Mouse (Mus musculus) lung, embryonic 15.5 days (tissue): ENCODE results near the gene Mapkap1. TPM values are rescaled to one million over a fixed set of nuclear protein-coding genes. Genes with fewer than 3 reads are reported as not detected.

Experiments
- ATAC-seq: fragments of 200-750 bp; cut with Nextera tagmentation; 2 replicates; pipeline ENCODE4 v1.8.0; 2017; ENCODE audit warnings: moderate number of reproducible peaks, borderline replicate concordance; ENCODE audit not compliant: low FRiP score, low TSS enrichment; ENCODE audit errors: extremely low read depth
- H3K27ac ChIP-seq: fragments of 300-500 bp; sonication (generic); 2 replicates; pipeline ENCODE4 v1.5.1; 2015; ENCODE audit warnings: moderate library complexity, mild to moderate bottlenecking, inconsistent platforms
- H3K27me3 ChIP-seq: fragments of 300-500 bp; sonication (generic); 2 replicates; pipeline ENCODE4 v1.6.1; 2015; ENCODE audit warnings: inconsistent platforms
- H3K36me3 ChIP-seq: fragments of 300-500 bp; sonication (generic); 2 replicates; pipeline ENCODE4 v1.6.1; 2015; ENCODE audit warnings: inconsistent platforms
- H3K4me1 ChIP-seq: fragments of 300-500 bp; sonication (generic); 2 replicates; pipeline ENCODE4 v1.6.1; 2015; ENCODE audit warnings: inconsistent platforms
- H3K4me2 ChIP-seq: fragments of 300-500 bp; sonication (generic); 2 replicates; pipeline ENCODE4 v1.6.1; 2015; ENCODE audit warnings: inconsistent platforms, mild to moderate bottlenecking, moderate library complexity
- H3K4me3 ChIP-seq: fragments of 300-500 bp; sonication (generic); 2 replicates; pipeline ENCODE4 v1.5.1; 2015; ENCODE audit warnings: mild to moderate bottlenecking, inconsistent platforms
- H3K9ac ChIP-seq: fragments of 300-500 bp; sonication (generic); 2 replicates; pipeline ENCODE4 v1.6.1; 2015; ENCODE audit warnings: inconsistent platforms
- H3K9me3 ChIP-seq: fragments of 300-500 bp; sonication (generic); 2 replicates; pipeline ENCODE4 v1.6.1; 2016; ENCODE audit warnings: inconsistent platforms
- WGBS: fragments of 180-500 bp; shearing (Covaris S2); methylation state at CpG from one replicate; pipeline ENCODE4 v1.1.7; 2015; 5-methylcytosine and 5-hydroxymethylcytosine counted together
- polyA plus RNA-seq: library from polyadenylated mRNA; unstranded; fragments of >200 nt; fragmentation: Nextera tagmentation; extraction: Ambion mirVana; gene quantifications from 2 replicates; pipeline ENCODE4 v1.2.1, GENCODE M21; 2015

Gene Mapkap1
- polyA plus RNA-seq, 1 experiment from 2014 or later: 97.3 TPM

- 60% methylated on average over 5 of the region's 5 CpGs for WGBS
- no peak overlapping the region for H3K4me3 ChIP-seq
- peaks cover 5% of the 10 kb centered on the region; the same call in 1 of the 2 replicates for H3K4me1 ChIP-seq
- no peaks in the 10 kb centered on the region for H3K27me3 ChIP-seq
- H3K9me3 ChIP-seq: no peaks in the 10 kb centered on the region
- no peaks in the 10 kb centered on the region for H3K36me3 ChIP-seq
- H3K9ac ChIP-seq: no peak overlapping the region
- no peak for ATAC-seq
- no peak overlapping the region for H3K4me2 ChIP-seq
- H3K27ac ChIP-seq: no peak overlapping the region
These were observed 108.7 kb downstream of the Mapkap1 start for GRCm38 (mm10) chr2:34515263-34515662.

GRCm38 (mm10) chr2:34518083-34518482 lies 111.5 kb downstream of the Mapkap1 start:
- Histone ChIP-seq H3K36me3 (0 out of 2 replicates have a peak, but pooled peaks cover 5% of the 10 kb centered on the region), H3K4me2 (no peak overlapping the region), H3K27ac (no peak overlapping the region), H3K4me1 (peaks cover 5% of the 10 kb centered on the region; the same call in 1 of the 2 replicates), H3K27me3 (no peaks in the 10 kb centered on the region), H3K9me3 (no peaks in the 10 kb centered on the region), H3K4me3 (no peak overlapping the region), H3K9ac (no peak overlapping the region)
- WGBS: 48% methylated on average over 2 of the region's 2 CpGs
- no peak for ATAC-seq

- no peaks in the 10 kb centered on the region for H3K9me3 ChIP-seq
These were observed 112.0 kb downstream of the Mapkap1 start for GRCm38 (mm10) chr2:34518526-34518925.

GRCm38 (mm10) chr2:34519525-34519924 lies 113.0 kb downstream of the Mapkap1 start:
- WGBS: 48% methylated on average over 6 of the region's 6 CpGs
- Histone ChIP-seq H3K9me3 (no peaks in the 10 kb centered on the region), H3K4me3 (no peak overlapping the region), H3K9ac (no peak overlapping the region), H3K4me2 (no peak overlapping the region), H3K27me3 (no peaks in the 10 kb centered on the region), H3K36me3 (0 out of 2 replicates have a peak, but pooled peaks cover 5% of the 10 kb centered on the region), H3K4me1 (peaks cover 8% of the 10 kb centered on the region), H3K27ac (no peak overlapping the region)
- ATAC-seq: no peak

More at GRCm38 (mm10) chr2:34518526-34518925, 112.0 kb downstream of the Mapkap1 start:
- Histone ChIP-seq H3K4me1 (peaks cover 5% of the 10 kb centered on the region; the same call in 1 of the 2 replicates), H3K4me3 (no peak overlapping the region), H3K27me3 (no peaks in the 10 kb centered on the region), H3K9ac (no peak overlapping the region), H3K36me3 (0 out of 2 replicates have a peak, but pooled peaks cover 5% of the 10 kb centered on the region), H3K27ac (no peak overlapping the region), H3K4me2 (no peak overlapping the region)
- no peak for ATAC-seq
- WGBS: 81% methylated on average over 5 of the region's 5 CpGs

- Histone ChIP-seq H3K4me3 (no peak overlapping the region), H3K27me3 (no peaks in the 10 kb centered on the region), H3K9ac (no peak overlapping the region), H3K4me2 (no peak overlapping the region), H3K4me1 (peaks cover 18% of the 10 kb centered on the region), H3K27ac (no peak overlapping the region), H3K9me3 (no peaks in the 10 kb centered on the region), H3K36me3 (0 out of 2 replicates have a peak, but pooled peaks cover 5% of the 10 kb centered on the region)
- ATAC-seq: no peak
- 91% methylated on average over 3 of the region's 3 CpGs for WGBS
These were observed 114.8 kb downstream of the Mapkap1 start for GRCm38 (mm10) chr2:34521384-34521783.

GRCm38 (mm10) chr2:34526527-34527371 lies 120.2 kb downstream of the Mapkap1 start:
- 15% methylated on average over 15 of the region's 15 CpGs for WGBS
- Histone ChIP-seq H3K27ac (peak overlapping the region; percentile 79), H3K4me1 (peaks cover 57% of the 10 kb centered on the region), H3K9me3 (no peaks in the 10 kb centered on the region), H3K4me2 (peak overlapping the region; percentile 30), H3K4me3 (no peak overlapping the region), H3K9ac (no peak overlapping the region), H3K36me3 (no peaks in the 10 kb centered on the region), H3K27me3 (no peaks in the 10 kb centered on the region)
- ATAC-seq: peak; percentile 77

- Histone ChIP-seq H3K9me3 (no peaks in the 10 kb centered on the region), H3K4me3 (no peak overlapping the region), H3K36me3 (no peaks in the 10 kb centered on the region), H3K4me2 (no peak overlapping the region), H3K4me1 (peaks cover 69% of the 10 kb centered on the region), H3K9ac (no peak overlapping the region), H3K27ac (no peak overlapping the region), H3K27me3 (no peaks in the 10 kb centered on the region)
- no peak for ATAC-seq
These were observed 121.9 kb downstream of the Mapkap1 start for GRCm38 (mm10) chr2:34528491-34528890.

GRCm38 (mm10) chr2:34530042-34530441 lies 123.5 kb downstream of the Mapkap1 start:
- no peak for ATAC-seq
- no peaks in the 10 kb centered on the region for H3K36me3 ChIP-seq
- WGBS: 55% methylated on average over 3 of the region's 3 CpGs
- no peak overlapping the region for H3K4me3 ChIP-seq
- H3K27ac ChIP-seq: no peak overlapping the region
- H3K4me2 ChIP-seq: no peak overlapping the region
- peaks cover 66% of the 10 kb centered on the region for H3K4me1 ChIP-seq
- H3K9ac ChIP-seq: no peak overlapping the region
- H3K27me3 ChIP-seq: no peaks in the 10 kb centered on the region
- no peaks in the 10 kb centered on the region for H3K9me3 ChIP-seq

GRCm38 (mm10) chr2:34531801-34532298 lies 125.3 kb downstream of the Mapkap1 start:
- Histone ChIP-seq H3K9ac (no peak overlapping the region), H3K36me3 (no peaks in the 10 kb centered on the region), H3K4me2 (0 out of 2 replicates have a peak overlapping the region, but pooled peaks have one; percentile 5), H3K27ac (peak overlapping the region; percentile 74), H3K27me3 (no peaks in the 10 kb centered on the region), H3K9me3 (no peaks in the 10 kb centered on the region), H3K4me3 (no peak overlapping the region), H3K4me1 (peaks cover 56% of the 10 kb centered on the region)
- peak; percentile 86 for ATAC-seq
- 12% methylated on average over 3 of the region's 3 CpGs for whole genome bisulfite sequencing

- no peak for ATAC-seq
- 55% methylated on average over 1 of the region's 1 CpGs for WGBS
These were observed 125.8 kb downstream of the Mapkap1 start for GRCm38 (mm10) chr2:34532394-34532793.

GRCm38 (mm10) chr2:34533281-34533680 lies 126.7 kb downstream of the Mapkap1 start:
- H3K4me1 ChIP-seq: peaks cover 42% of the 10 kb centered on the region
- no peak overlapping the region for H3K4me2 ChIP-seq
- H3K9ac ChIP-seq: no peak overlapping the region
- no peak for ATAC-seq
- no peak overlapping the region for H3K27ac ChIP-seq
- no peaks in the 10 kb centered on the region for H3K36me3 ChIP-seq
- no peaks in the 10 kb centered on the region for H3K9me3 ChIP-seq
- H3K4me3 ChIP-seq: no peak overlapping the region
- no peaks in the 10 kb centered on the region for H3K27me3 ChIP-seq

More at GRCm38 (mm10) chr2:34532394-34532793, 125.8 kb downstream of the Mapkap1 start:
- Histone ChIP-seq H3K4me3 (no peak overlapping the region), H3K27me3 (no peaks in the 10 kb centered on the region), H3K36me3 (no peaks in the 10 kb centered on the region), H3K27ac (peak overlapping the region; percentile 74), H3K4me1 (peaks cover 50% of the 10 kb centered on the region), H3K9me3 (no peaks in the 10 kb centered on the region), H3K4me2 (0 out of 2 replicates have a peak overlapping the region, but pooled peaks have one; percentile 5), H3K9ac (no peak overlapping the region)

GRCm38 (mm10) chr2:34534996-34535395 lies 128.4 kb downstream of the Mapkap1 start:
- Histone ChIP-seq H3K27me3 (no peaks in the 10 kb centered on the region), H3K27ac (no peak overlapping the region), H3K4me3 (no peak overlapping the region), H3K9me3 (no peaks in the 10 kb centered on the region), H3K4me1 (peaks cover 38% of the 10 kb centered on the region), H3K36me3 (no peaks in the 10 kb centered on the region), H3K4me2 (no peak overlapping the region), H3K9ac (no peak overlapping the region)
- WGBS: 24% methylated on average over 12 of the region's 12 CpGs
- no peak for ATAC-seq
